Mouse (Mus musculus): ENCODE measurements around the gene Hgfac. TPM values are rescaled to one million over a fixed set of nuclear protein-coding genes. Genes with fewer than 3 reads are reported as not detected.
A peak's percentile ranks its signal among the peaks of the same experiment; 100 is the strongest.

Gene Hgfac
- polyA plus RNA-seq, 1 experiment from 2014 or later: 1.7 TPM

DNA sequence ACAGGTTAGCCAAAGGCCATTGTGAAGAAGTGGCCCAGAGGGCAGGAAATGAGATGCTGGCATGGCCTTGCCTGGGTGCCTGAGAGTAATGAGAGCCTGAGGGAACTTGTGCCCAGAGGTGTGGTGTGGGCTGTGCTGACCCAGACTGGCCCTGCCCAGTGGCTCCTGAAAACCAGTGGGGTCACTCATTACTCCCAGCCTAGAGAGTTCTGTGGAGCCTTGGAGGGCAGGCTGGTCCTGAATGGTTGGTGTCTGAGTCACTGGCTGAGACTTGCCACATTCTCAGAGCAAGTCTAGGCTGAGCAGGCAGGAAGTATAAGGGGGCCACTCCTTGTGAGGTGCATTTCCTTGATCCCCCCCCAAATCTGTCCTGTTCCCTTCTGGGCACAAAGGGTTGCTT is 3.9 kb upstream of the Hgfac start:
- no peak for DNase-seq (ENCODE audit: low spot score)

DNA sequence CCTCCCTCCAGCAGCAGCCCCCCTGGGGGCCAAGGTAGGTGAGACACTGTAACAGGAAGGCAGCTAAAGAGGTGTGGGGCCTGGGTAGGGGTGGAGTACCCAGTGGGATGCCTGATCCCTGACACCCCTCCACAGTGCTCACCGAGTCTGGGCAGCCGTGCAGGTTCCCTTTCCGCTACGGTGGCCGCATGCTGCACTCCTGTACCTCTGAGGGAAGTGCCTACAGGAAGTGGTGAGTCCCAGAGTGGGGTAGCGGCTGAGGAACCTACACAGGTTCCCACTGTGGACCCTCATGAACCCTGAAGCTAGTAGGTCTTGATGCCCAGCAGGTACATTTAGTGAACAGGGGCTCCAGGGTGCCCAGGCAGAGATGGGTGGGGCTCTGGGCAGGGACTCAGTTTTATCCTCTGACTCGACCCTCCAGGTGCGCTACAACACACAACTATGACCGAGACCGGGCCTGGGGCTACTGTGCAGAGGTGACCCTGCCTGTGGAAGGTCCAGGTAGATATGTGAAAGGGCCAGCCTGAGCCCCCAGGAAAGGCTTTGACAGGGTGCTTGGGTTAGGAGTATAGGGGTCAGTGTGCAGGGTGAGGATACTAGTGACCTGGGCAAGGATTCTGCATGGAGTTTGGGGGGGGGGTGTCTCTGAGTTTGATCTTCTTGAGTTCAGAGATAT is 1.3 kb downstream of the Hgfac start:
- peak; percentile 73 for DNase-seq (ENCODE audit: low spot score)

DNA sequence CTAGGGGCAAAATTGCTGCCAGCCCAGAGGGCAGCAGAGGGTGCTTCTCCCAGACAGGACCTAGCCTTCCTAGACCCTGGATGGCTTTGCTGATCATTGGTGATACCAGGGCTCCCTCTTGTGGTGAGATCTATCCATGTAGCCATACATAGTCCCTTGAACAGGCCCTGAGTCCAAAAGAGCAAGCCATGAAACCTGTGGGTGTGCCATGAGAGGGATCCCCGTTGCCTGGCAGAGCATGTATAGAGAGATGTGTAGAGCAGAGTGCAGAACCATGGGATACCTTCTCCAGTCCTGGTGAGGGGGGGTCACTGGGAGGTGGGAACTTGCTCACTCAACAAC is 1.8 kb downstream of the Hgfac start:
- DNase-seq (ENCODE audit: low spot score): peak; percentile 83

DNA sequence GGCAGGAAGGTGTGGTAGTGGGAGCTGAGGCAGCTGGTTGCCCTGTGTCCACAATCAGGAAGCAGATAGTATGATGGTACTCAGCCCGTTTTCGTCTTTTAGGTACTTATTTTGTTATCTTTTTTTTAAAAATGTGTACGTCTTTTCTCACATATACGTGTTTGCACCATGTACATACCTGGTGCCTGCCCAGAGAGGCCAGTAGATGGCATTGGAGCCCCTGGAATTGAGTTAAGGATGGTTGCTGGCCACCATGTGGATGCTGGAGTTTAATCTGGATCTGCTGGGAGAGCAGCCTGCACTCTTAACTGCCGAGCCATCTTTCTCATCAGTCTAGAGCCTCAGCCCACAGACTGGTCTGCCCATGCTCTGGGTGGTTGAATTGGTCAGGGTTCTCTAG is 9.2 kb downstream of the Hgfac start:
- no peak for DNase-seq (ENCODE audit: low spot score)

DNA sequence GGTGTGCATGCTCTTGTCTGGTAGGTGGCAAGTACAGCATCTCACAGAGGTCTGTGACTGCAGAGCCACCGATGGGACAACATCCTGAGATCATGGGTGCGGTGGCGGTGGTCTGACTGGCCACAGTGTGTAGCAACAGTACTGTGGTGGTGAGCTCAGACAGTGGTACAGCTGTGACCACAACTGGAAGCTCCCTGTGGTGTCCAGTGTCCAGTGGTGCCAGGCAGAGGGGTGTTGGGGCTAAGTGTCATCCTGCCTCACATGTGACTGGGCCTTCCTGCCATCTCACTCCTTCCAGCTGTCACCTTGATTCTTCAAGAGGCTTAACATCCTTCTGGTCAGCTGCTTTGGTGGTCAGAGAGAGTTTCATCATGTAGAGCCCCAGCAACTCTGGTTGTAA is 13.3 kb downstream of the Hgfac start:
- no peak for DNase-seq (ENCODE audit: low spot score)

DNA sequence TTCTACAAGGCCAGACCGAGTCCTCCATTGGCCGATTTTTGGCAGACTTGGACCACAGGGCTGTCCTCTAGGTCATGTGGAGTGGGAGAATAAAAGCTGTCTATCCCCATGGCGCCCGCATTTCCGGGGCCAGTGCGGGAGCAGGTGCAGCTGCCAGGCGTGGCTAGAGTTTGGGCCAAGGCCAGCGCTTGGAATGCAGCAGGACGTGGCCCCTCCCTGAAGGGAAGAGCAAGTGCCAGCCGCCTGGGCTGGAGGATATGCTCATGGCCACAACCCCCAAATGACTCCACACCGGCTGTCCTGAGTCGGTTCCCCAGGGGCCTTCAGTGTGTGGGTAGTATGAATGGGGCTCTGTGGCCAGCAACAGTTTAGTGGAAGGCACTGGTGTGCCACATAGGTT is 13.8 kb downstream of the Hgfac start:
- DNase-seq (ENCODE audit: low spot score): no peak

DNA sequence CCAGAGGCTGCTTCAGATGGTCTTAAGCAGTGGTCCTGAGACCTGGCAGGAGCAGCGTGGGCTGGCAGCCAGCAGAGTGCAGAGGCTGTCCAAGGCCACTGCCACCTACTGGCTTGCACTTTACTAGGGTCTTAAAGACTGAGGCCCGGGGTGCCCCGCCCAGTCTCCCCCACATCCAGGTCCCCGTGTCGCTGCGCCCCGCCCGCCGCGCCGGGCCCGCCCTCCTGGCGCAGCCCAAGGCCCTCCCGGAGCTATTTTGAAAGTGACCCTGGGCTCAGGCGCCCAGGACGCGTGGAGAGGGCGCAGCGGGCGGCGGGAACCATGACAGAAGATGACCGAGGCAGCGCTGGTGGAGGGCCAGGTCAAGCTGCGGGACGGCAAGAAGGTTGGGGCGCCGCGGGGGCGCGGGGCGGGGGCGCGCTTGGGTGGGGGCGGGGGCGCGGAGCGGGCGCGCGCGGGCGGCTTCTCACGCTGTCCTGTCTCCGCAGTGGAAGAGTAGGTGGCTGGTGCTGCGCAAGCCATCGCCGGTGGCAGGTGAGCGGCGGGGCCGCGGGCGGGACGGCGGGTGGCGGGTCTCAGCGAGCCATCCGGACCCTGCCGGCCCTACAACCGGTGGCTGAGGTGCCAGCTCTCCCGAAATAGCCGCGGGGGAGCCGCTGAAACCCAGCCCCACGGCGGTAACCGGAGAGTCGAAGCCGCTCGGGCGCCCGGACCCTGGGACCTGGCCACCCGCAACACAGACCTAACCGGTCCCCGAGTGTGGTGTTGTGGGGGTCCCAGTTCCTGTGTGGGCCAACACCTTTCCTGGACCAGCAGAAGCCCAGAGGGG is 15.5 kb downstream of the Hgfac start, which contains the start of gene Dok7:
Gene Dok7 (plus strand): TSS at position 163 of the 829 bp plus-strand sequence.
- DNase-seq (ENCODE audit: low spot score): peak; percentile 55

DNA sequence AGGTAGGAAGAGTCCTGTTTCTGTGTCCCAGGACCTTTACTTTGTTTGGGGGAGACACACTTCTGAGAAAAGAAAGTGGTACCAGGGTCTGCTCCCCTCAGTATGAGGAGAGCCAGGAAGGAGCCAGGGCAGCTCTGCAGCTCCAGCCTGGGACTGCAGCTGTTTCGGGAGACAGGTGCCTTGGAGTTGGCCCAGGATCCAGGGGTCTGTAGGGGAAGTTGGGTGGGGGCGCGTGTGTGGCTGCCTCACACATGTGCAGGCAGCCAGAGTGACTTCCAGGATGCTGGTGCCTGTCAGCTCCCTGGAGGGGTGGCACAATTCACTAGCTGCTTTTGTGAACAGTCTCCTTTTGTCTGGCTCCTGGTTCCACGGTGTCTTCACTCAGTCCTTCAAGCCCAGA is 16.3 kb downstream of the Hgfac start:
- no peak for DNase-seq (ENCODE audit: low spot score)

DNA sequence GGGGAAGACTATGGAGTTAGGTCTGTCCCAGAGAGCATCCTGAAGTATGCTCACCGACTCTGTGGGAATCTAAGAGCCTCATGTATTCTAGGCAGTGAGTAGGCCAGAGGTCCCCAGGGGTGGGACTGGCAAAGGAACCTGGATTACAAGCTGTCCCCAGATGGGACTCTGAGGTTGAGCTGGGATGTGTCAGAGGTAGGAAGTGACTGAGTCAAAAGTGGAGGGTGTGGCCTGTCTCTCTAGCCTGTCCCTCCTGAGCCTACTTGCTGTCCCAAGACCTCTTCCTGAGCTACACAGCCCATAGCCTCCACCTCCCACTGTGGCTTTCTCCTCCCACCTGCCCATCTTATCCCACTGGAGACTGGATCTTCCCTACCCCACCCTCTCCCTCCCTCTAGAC is 16.9 kb downstream of the Hgfac start:
- DNase-seq (ENCODE audit: low spot score): no peak

DNA sequence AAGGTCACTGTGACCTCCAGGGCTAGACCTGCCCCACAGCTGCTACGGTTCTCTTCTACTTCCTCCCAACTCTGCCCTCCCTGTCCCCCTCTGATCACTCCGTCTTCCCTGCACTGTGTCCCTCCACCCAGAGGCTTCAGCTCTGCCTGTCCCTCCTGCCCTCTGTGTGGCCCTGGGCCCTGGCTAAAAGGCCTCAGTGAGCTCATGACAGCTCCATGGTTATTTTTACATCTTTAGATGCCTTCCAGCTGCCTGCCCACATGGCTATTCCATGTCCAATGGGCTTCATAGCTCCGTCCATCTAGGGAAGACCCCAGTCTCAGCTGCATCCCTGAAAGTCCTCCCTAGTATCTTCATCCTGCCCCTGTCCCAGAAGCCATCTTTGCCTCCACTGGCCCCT is 18.8 kb downstream of the Hgfac start:
- DNase-seq (ENCODE audit: low spot score): no peak

DNA sequence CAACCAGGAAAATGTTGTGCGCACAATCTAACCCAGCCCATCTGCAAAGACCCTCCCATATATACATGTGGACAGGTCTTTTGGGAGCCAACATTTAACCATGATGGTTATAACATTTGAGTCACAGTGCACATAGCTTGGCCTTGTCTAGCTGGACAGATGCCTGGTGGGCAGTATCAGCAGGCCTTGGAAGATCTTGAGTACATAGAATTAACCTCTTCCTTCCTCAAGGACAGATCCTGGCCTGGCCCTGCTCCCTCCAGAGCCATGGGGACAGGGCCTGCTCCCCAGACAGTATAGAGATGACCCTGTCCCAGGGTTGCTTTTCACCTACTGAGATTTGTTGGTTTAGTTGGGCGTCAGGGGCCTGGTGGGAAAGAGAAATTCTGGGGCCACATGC is 28.5 kb downstream of the Hgfac start:
- no peak for DNase-seq (ENCODE audit: low spot score)

DNA sequence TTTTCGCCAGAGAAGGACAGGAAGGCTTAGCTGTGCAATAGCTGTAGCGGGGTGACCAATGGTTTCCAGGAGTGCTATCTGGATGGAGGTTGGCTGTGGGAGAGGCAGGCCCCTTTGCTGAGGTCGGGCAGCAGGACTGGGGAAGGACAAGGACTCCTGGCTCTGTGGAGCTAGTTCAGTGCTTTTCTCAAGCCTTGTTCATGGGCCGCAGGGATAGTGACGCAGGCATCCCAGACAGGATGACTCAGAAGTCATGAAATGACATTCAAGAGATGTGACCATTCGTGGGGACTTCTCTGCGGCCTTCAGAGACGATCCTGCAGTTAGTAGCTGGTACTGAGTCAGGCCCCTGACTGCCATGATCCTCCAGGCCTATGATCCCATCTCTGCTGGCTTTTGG is 29.0 kb downstream of the Hgfac start:
- DNase-seq (ENCODE audit: low spot score): no peak

DNA sequence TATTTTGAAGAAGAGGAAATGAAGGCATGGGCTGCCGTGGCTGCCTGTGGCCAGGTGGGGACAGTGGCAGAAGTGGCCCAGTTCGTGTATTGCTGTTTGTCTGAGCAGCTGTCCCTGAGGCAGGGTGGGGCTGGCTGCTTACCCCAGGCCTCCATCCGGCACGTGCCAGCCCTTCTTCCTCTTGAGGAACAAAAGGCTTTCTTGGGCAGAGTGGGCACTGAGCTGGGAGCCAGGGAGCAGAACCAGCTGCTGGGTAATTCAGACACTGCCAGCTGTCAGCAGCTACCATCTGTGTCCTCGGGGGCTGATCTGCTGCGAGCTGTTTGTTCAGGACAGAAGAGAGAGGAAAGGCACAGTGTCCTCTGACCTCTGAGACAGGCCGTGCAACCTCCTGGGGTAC is 29.6 kb downstream of the Hgfac start:
- DNase-seq (ENCODE audit: low spot score): no peak

DNA sequence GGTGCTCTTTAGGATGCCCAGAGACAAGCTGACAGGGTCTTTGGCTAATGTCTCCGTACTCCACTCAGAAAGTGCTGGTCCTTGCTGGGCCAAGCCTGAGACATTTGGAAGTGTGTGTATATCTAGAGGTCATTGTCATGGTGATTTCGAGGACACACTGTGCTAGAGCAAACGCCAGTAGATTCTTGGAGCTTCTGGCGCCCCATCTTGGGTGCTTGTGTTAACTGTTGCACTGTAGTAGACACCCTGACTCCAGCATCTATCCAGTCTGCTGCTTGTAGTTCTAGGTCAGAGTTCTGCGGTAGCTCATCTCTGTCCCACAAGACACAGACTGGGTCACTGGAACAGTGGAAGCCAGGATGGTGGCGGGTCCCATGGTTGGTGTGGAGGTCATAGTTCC is 30.5 kb downstream of the Hgfac start:
- no peak for DNase-seq (ENCODE audit: low spot score)

DNA sequence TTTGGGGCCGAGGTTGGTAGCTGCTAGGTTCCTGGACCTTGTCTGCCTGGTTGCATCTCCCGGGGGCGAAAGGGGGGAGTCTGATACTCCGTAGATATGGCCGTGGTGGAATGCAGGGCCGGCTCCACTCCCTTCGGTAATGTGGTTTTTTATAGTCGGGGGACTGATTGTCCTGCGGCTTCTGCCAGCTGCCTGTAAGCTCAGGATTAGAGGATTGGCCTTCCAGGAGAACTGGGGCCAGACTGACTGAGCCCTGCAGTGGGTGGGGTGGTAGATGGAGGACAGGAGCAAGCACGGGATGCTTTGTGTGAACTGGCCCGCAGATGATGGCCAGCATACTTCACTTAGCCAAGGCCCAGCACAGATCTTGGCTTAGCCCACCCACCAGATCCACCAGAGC is 31.9 kb downstream of the Hgfac start:
- DNase-seq (ENCODE audit: low spot score): no peak

DNA sequence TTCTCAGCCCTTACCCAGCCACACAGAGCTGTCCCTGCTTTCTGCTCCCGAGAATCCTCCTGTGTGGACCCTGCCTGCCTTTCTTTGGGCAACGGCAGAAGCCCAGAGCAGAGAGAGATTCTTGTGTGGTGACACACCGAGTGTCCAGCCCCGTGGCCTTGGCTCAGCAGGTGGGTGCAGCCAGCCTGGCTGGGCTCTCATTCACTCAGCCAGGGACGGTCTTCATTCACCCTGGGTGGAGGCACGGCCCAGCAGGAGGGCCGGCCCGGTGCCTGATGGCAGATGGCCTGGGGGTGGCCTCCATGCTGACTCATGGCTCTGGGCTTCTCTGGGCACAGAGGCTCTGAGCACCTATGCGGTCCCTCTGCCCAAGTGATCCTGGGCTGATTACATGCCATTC is 32.7 kb downstream of the Hgfac start:
- no peak for DNase-seq (ENCODE audit: low spot score)

DNA sequence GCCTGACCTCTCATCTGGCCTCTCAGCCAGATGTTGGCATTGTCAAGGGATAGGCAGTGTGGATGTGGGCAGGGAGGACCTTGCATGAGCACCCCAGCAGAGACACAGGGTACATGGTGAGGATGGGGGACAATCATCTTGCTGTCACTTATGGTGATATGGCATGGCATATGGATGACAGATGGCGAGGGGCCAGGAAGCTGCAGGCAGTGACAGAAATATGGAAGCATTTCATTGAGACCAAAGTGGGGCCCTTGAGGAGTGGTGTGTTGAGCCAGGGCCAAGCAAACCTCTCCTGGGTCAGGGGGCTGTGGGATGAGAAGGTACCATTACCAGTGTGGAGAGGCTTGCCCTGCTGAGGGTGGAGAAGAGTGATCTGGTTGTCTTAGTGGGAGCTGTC is 35.1 kb downstream of the Hgfac start:
- DNase-seq (ENCODE audit: low spot score): no peak

DNA sequence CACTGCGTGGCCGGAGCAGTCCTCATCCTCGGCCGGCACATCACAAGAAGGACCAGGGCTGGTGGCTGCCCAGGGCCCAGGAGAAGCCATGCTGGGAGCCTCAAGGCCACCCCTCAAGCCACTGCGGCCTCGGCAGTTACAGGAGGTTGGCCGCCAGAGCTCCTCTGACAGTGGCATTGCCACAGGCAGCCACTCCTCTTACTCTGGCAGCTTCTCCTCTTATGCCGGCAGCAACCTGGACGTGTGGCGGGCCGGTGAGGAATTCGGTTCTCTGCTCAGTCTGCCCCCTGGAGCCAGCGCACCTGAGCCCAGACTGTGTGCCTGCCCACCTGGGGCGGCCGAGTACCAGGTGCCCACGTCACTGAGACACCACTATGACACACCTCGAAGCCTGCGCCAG is 37.8 kb downstream of the Hgfac start:
- DNase-seq (ENCODE audit: low spot score): no peak

DNA sequence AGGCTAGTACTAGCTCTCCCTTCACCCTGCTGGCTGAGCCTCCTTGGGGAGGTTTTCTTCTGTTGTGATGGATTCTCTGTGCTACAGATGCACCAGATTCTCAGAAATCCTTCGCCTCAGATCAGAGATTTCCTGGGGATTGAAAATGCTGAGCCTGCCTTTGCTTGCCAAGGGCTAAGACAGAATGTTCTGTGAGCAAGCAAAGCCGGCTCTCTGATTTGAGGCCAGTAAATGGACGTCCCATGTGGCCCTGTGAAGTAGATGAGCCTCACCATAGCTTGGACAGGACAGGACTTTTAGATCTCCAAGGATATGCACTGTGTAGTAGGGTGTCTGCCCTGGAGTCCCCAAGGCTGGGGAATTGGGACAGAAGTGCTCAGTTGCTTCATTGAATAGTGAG is 43.6 kb downstream of the Hgfac start:
- DNase-seq (ENCODE audit: low spot score): no peak

DNA sequence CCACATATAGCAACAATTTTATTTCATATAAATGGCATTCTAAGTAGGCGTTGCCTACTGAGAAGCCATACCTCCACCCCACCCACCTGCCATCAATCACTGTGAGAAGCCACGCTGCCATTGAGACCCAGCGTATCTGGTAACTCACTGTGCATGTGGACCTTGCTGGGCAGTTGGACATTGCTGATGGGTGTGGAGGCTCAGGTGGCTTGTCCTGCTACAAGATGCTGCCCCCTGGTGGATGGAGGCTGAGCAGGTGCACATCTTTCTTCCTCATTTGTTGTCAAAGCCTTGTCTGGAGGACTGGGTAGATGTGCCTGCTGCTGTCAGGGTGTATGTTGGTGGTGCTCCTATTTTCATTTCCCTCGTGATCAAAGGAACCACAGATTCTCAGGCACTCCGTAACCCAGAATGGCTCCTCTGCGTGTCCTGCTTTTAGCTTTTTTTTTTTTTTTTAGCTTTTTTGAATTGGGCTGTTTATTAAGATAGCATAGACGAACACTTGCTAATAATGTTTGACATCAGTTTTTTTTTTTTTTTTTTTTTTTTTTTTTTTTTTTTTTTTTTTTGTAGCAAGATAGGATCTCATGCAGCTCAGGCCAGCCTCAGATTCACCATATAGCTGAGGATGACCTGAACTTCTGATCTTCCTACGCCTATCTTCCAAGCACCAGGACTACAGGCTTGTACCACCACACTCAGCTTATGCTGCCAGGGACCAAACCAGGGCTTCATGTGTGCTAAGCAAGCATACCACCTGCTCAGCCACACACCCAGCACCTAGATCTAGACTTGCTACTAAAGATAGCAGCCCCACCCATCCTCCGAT is 47.7 kb downstream of the Hgfac start:
- peak; percentile 68 for DNase-seq (ENCODE audit: low spot score)

DNA sequence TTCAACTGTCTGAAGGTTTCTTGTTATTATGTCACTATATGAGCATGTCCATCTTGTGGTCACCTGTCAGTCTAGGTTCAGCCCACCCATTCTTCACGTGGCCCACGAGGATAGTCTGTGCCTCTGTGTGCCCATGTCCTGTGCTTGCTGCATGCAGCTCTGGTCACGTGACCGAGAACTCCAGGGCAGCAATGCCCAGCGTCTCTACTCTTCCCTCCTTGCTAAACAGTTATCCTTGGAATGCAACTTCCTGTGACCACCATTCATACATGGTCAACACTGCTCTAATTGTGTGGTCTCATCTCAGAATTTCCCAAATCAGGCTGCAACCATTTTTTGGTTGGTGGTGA is 48.3 kb downstream of the Hgfac start:
- no peak for DNase-seq (ENCODE audit: low spot score)

DNA sequence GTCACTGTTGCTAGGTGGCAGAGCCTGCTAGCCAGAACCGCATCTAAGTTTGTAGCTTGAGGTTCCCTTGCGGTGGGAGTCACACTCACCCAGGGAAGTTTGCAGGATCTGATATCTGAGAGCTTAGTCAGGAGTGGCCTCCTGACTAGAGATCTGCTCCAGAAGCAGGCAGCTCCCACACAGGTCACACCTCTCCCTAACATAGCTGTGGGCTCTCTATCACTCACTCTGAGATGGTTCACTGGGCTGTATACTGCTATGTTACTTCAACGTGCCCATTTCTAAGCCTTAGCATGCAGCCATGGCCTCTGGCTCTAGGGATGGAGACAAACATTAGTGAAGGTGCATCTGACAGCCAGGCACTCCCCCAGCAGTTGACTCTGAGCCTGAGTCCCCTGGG is 50.3 kb downstream of the Hgfac start:
- DNase-seq (ENCODE audit: low spot score): no peak

Measured in thymus, postnatal 0 days (tissue).